Mouse (Mus musculus) 3134 (cell line): Measurements from ENCODE around the gene Cyp2b9.
"Not testable (repeated sequence)": the region's sequence is repeated elsewhere in the genome, so short reads cannot be mapped to it uniquely, and the experiment has no call there.

Experiments
- DNase-seq: peaks from one replicate; pipeline ENCODE4 v3.0.0-alpha.2; 2011; ENCODE audit warnings: low spot score; ENCODE audit not compliant: insufficient read length; ENCODE audit errors: extremely low read depth

Gene Cyp2b9

GRCm38 (mm10) chr7:26173111-26173510 is at the start of gene Cyp2b9:
Cyp2b9 (plus strand) TSS chr7:26173411.
- DNase-seq, result not testable (repeated sequence)

- not testable (repeated sequence) for DNase-seq
Observed at GRCm38 (mm10) chr7:26139623-26140022, 33.6 kb upstream of the Cyp2b9 start.

GRCm38 (mm10) chr7:26143657-26144056 is 29.6 kb upstream of the Cyp2b9 start:
- DNase-seq, result not testable (repeated sequence)

- DNase-seq, result not testable (repeated sequence)
Observed at GRCm38 (mm10) chr7:26168765-26169536, 4.3 kb upstream of the Cyp2b9 start.

GRCm38 (mm10) chr7:26201083-26201482 is 27.9 kb downstream of the Cyp2b9 start:
- no peak for DNase-seq

GRCm38 (mm10) chr7:26260034-26260433 is 86.8 kb downstream of the Cyp2b9 start, which contains the start of gene Vmn1r184:
Vmn1r184 (plus strand) TSS chr7:26260334.
- not testable (repeated sequence) for DNase-seq
